Mouse (Mus musculus): Measurements from ENCODE around the gene Chrna4.

Chrna4 gene

GRCm38 (mm10) chr2:181038644-181039355, 4.5 kb downstream of the Chrna4 start:
- DNase-seq (ENCODE audit: low spot score in 2 of 2), result peak in 1 of 2 experiments; percentile 14

GRCm38 (mm10) chr2:181036561-181036960, 6.8 kb downstream of the Chrna4 start:
- no peak for DNase-seq (ENCODE audit: low spot score in 2 of 2)

- no peak for DNase-seq (ENCODE audit: low spot score in 2 of 2)
Measured at GRCm38 (mm10) chr2:181035186-181035585, 8.2 kb downstream of the Chrna4 start.

GRCm38 (mm10) chr2:181033310-181033709, 10.0 kb downstream of the Chrna4 start:
- DNase-seq (ENCODE audit: low spot score in 2 of 2), result no peak

GRCm38 (mm10) chr2:181032407-181032806, 10.9 kb downstream of the Chrna4 start:
- peak in 1 of 2 experiments; percentile 51 for DNase-seq (ENCODE audit: low spot score in 2 of 2)

- no peak for DNase-seq (ENCODE audit: low spot score in 2 of 2)
Measured at GRCm38 (mm10) chr2:181031406-181031934, 11.9 kb downstream of the Chrna4 start.

- DNase-seq (ENCODE audit: low spot score in 2 of 2), result no peak
Measured at GRCm38 (mm10) chr2:181008339-181008738, 35.0 kb downstream of the Chrna4 start.

GRCm38 (mm10) chr2:181007054-181007453, 36.3 kb downstream of the Chrna4 start:
- no peak for DNase-seq (ENCODE audit: low spot score in 2 of 2)

GRCm38 (mm10) chr2:180996905-180997304, 46.4 kb downstream of the Chrna4 start:
- DNase-seq (ENCODE audit: low spot score in 2 of 2), result no peak

GRCm38 (mm10) chr2:180996436-180996835, 46.9 kb downstream of the Chrna4 start:
- peak in 1 of 2 experiments; percentile 43 for DNase-seq (ENCODE audit: low spot score in 2 of 2)

- no peak for DNase-seq (ENCODE audit: low spot score in 2 of 2)
Measured at GRCm38 (mm10) chr2:180995457-180995856, 47.9 kb downstream of the Chrna4 start.

- no peak for DNase-seq (ENCODE audit: low spot score in 2 of 2)
Measured at GRCm38 (mm10) chr2:180994360-180994759, 49.0 kb downstream of the Chrna4 start.

- no peak for DNase-seq (ENCODE audit: low spot score in 2 of 2)
Measured at GRCm38 (mm10) chr2:180990347-180990746, 53.0 kb downstream of the Chrna4 start.

- no peak for DNase-seq (ENCODE audit: low spot score in 2 of 2)
Measured at GRCm38 (mm10) chr2:180988948-180989347, 54.4 kb downstream of the Chrna4 start.

- DNase-seq (ENCODE audit: low spot score in 2 of 2), result no peak
Measured at GRCm38 (mm10) chr2:180988347-180988913, 54.9 kb downstream of the Chrna4 start.

GRCm38 (mm10) chr2:180987432-180988030, 55.8 kb downstream of the Chrna4 start:
- no peak for DNase-seq (ENCODE audit: low spot score in 2 of 2)

GRCm38 (mm10) chr2:180987001-180987400, 56.3 kb downstream of the Chrna4 start:
- DNase-seq (ENCODE audit: low spot score in 2 of 2), result no peak

GRCm38 (mm10) chr2:180986449-180986848, 56.9 kb downstream of the Chrna4 start, which contains the start of gene Col20a1:
Col20a1 (plus strand) TSS chr2:180986535.
- DNase-seq (ENCODE audit: low spot score in 2 of 2), result no peak

GRCm38 (mm10) chr2:180985635-180986034, 57.7 kb downstream of the Chrna4 start:
- no peak for DNase-seq (ENCODE audit: low spot score in 2 of 2)

GRCm38 (mm10) chr2:180981133-180981532, 62.2 kb downstream of the Chrna4 start:
- no peak for DNase-seq (ENCODE audit: low spot score in 2 of 2)
